Mouse (Mus musculus) stomach, embryonic 16.5 days (tissue): ENCODE measurements at regions not wholly inside any gene's neighbourhood (a gene's known extent, or its start where the extent isn't known, plus 50 kb on each side); places are given as distances from the start of the nearest gene placed in this dataset.

Experiments used
- ATAC-seq: fragments of 200-750 bp; cut with Nextera tagmentation; 2 replicates; pipeline ENCODE4 v1.8.0; 2017; ENCODE audit warnings: moderate number of reproducible peaks, moderate TSS enrichment; ENCODE audit not compliant: insufficient read depth, low FRiP score
- H3K27ac ChIP-seq: fragments of 300-500 bp; sonication (generic); 2 replicates; pipeline ENCODE4 v1.5.1; 2014; ENCODE audit warnings: low read length
- H3K27me3 ChIP-seq: fragments of 300-500 bp; sonication (generic); 2 replicates; pipeline ENCODE4 v1.6.1; 2014; ENCODE audit warnings: low read length, control low read depth, mixed read lengths; ENCODE audit not compliant: control insufficient read depth, insufficient read depth
- H3K36me3 ChIP-seq: fragments of 300-500 bp; sonication (generic); 2 replicates; pipeline ENCODE4 v1.6.1; 2014; ENCODE audit warnings: low read length; ENCODE audit not compliant: control insufficient read depth, insufficient read depth
- H3K4me1 ChIP-seq: fragments of 300-500 bp; sonication (generic); 2 replicates; pipeline ENCODE4 v1.6.1; 2014; ENCODE audit warnings: low read length, control low read depth, mixed read lengths; ENCODE audit not compliant: control insufficient read depth, insufficient read depth
- H3K4me2 ChIP-seq: fragments of 300-500 bp; sonication (generic); 2 replicates; pipeline ENCODE4 v1.6.1; 2014; ENCODE audit warnings: low read depth, low read length, mixed read lengths
- H3K4me3 ChIP-seq: fragments of 300-500 bp; sonication (generic); replicated peaks from 2 replicates; pipeline ENCODE4 v1.5.1; 2014; ENCODE audit warnings: mild to moderate bottlenecking, low read length
- H3K9ac ChIP-seq: fragments of 300-500 bp; sonication (generic); 2 replicates; pipeline ENCODE4 v1.6.1; 2014; ENCODE audit warnings: low read length
- H3K9me3 ChIP-seq: fragments of 300-500 bp; sonication (generic); replicated peaks from 2 replicates; pipeline ENCODE4 v1.6.1; 2016; ENCODE audit warnings: low read length, control low read depth; ENCODE audit not compliant: control insufficient read depth
- WGBS: fragments of 180-500 bp; shearing (Covaris S2); extraction: QIAGEN DNeasy Blood & Tissue Kit; methylation state at CpG from one replicate; pipeline ENCODE4 v1.1.7; 2014; 5-methylcytosine and 5-hydroxymethylcytosine counted together

GRCm38 (mm10) chr13:115188066-115188465, 86.3 kb upstream of the Itga1 start:
- H3K9ac ChIP-seq: no peak overlapping the region
- H3K27me3 ChIP-seq: no peaks in the 10 kb centered on the region
- H3K4me1 ChIP-seq: no peaks in the 10 kb centered on the region
- H3K27ac ChIP-seq: no peak overlapping the region
- WGBS: 56% methylated on average over 2 of the region's 2 CpGs
- ATAC-seq: no peak
- no peaks in the 10 kb centered on the region for H3K9me3 ChIP-seq
- H3K36me3 ChIP-seq: no peaks in the 10 kb centered on the region
- no peak overlapping the region for H3K4me3 ChIP-seq
- no peak overlapping the region for H3K4me2 ChIP-seq

- 83% methylated on average over 3 of the region's 3 CpGs for WGBS
- H3K4me1 ChIP-seq: no peaks in the 10 kb centered on the region
Measured at GRCm38 (mm10) chr13:115187356-115187755, 85.6 kb upstream of the Itga1 start.

GRCm38 (mm10) chr13:115182211-115182870, 80.6 kb upstream of the Itga1 start:
- H3K9ac ChIP-seq: no peak overlapping the region
- no peak overlapping the region for H3K4me2 ChIP-seq
- no peak overlapping the region for H3K27ac ChIP-seq
- no peaks in the 10 kb centered on the region for H3K4me1 ChIP-seq
- ATAC-seq: no peak
- no peaks in the 10 kb centered on the region for H3K36me3 ChIP-seq
- WGBS: 80% methylated on average over 6 of the region's 6 CpGs
- no peaks in the 10 kb centered on the region for H3K27me3 ChIP-seq
- H3K9me3 ChIP-seq: no peaks in the 10 kb centered on the region
- no peak overlapping the region for H3K4me3 ChIP-seq

More at GRCm38 (mm10) chr13:115187356-115187755, 85.6 kb upstream of the Itga1 start:
- Histone ChIP-seq H3K4me3 (no peak overlapping the region), H3K27me3 (no peaks in the 10 kb centered on the region), H3K9ac (no peak overlapping the region), H3K4me2 (no peak overlapping the region), H3K27ac (no peak overlapping the region), H3K36me3 (no peaks in the 10 kb centered on the region), H3K9me3 (no peaks in the 10 kb centered on the region)
- ATAC-seq: no peak

- no peak for ATAC-seq
- Histone ChIP-seq H3K9me3 (no peaks in the 10 kb centered on the region), H3K36me3 (no peaks in the 10 kb centered on the region)
Measured at GRCm38 (mm10) chr13:115178175-115178917, 76.6 kb upstream of the Itga1 start.

GRCm38 (mm10) chr13:115171347-115172062, 69.7 kb upstream of the Itga1 start:
- 50% methylated on average over 7 of the region's 7 CpGs for WGBS
- no peak overlapping the region for H3K27ac ChIP-seq
- no peak overlapping the region for H3K9ac ChIP-seq
- H3K9me3 ChIP-seq: no peaks in the 10 kb centered on the region
- H3K4me2 ChIP-seq: no peak overlapping the region
- no peak for ATAC-seq
- H3K4me3 ChIP-seq: no peak overlapping the region
- no peaks in the 10 kb centered on the region for H3K4me1 ChIP-seq
- H3K36me3 ChIP-seq: no peaks in the 10 kb centered on the region
- no peaks in the 10 kb centered on the region for H3K27me3 ChIP-seq

More at GRCm38 (mm10) chr13:115178175-115178917, 76.6 kb upstream of the Itga1 start:
- Histone ChIP-seq H3K4me2 (no peak overlapping the region), H3K4me1 (no peaks in the 10 kb centered on the region), H3K9ac (no peak overlapping the region), H3K4me3 (no peak overlapping the region), H3K27ac (no peak overlapping the region), H3K27me3 (no peaks in the 10 kb centered on the region)
- WGBS: 86% methylated on average over 7 of the region's 7 CpGs

- H3K4me3 ChIP-seq: no peak overlapping the region
- H3K27me3 ChIP-seq: no peaks in the 10 kb centered on the region
- no peak overlapping the region for H3K27ac ChIP-seq
- no peaks in the 10 kb centered on the region for H3K9me3 ChIP-seq
- ATAC-seq: no peak
- no peak overlapping the region for H3K9ac ChIP-seq
- no peaks in the 10 kb centered on the region for H3K36me3 ChIP-seq
- no peak overlapping the region for H3K4me2 ChIP-seq
- H3K4me1 ChIP-seq: no peaks in the 10 kb centered on the region
- WGBS: 71% methylated on average over 3 of the region's 3 CpGs
Measured at GRCm38 (mm10) chr13:115165981-115166380, 64.2 kb upstream of the Itga1 start.

GRCm38 (mm10) chr13:115162689-115163413, 61.1 kb upstream of the Itga1 start:
- no peak for ATAC-seq
- 71% methylated on average over 4 of the region's 4 CpGs for WGBS
- no peaks in the 10 kb centered on the region for H3K4me1 ChIP-seq

GRCm38 (mm10) chr13:115159386-115159785, 57.6 kb upstream of the Itga1 start:
- no peaks in the 10 kb centered on the region for H3K4me1 ChIP-seq
- no peak overlapping the region for H3K9ac ChIP-seq
- no peak for ATAC-seq
- no peaks in the 10 kb centered on the region for H3K9me3 ChIP-seq
- no peak overlapping the region for H3K27ac ChIP-seq
- H3K27me3 ChIP-seq: no peaks in the 10 kb centered on the region
- H3K4me2 ChIP-seq: no peak overlapping the region
- no peaks in the 10 kb centered on the region for H3K36me3 ChIP-seq
- 63% methylated on average over 4 of the region's 4 CpGs for WGBS
- no peak overlapping the region for H3K4me3 ChIP-seq

More at GRCm38 (mm10) chr13:115162689-115163413, 61.1 kb upstream of the Itga1 start:
- Histone ChIP-seq H3K9ac (no peak overlapping the region), H3K4me2 (no peak overlapping the region), H3K4me3 (no peak overlapping the region), H3K27me3 (no peaks in the 10 kb centered on the region), H3K9me3 (no peaks in the 10 kb centered on the region), H3K27ac (no peak overlapping the region), H3K36me3 (no peaks in the 10 kb centered on the region)
